Comparison of ENCODE assay signal across 28 mouse cellular contexts in genomic region chr6:120091956-120092355, GRCm38 (mm10). TPM values are rescaled to one million over a fixed set of nuclear protein-coding genes. Genes with fewer than 3 reads are reported as not detected.
A peak's percentile ranks its signal among the peaks of the same experiment; 100 is the strongest.
DNase-seq lines count a peak whose midpoint lies in the region; ATAC-seq and TF ChIP-seq lines count a peak whose summit lies in the region.
"Had no signal": no experiment of that assay in that cellular context is flagged by ENCODE, and none has a peak within 500 bp of the region (broad histone marks: within the 10 kb centered on the region; RNA-seq: fewer than 3 reads in every experiment).

No protein-coding gene starts in this region.

- no peaks in the 10 kb centered on the region for H3K9me3 ChIP-seq in CH12.LX (replicated peaks; ENCODE audit: low read length)
- H3K9me3 ChIP-seq: embryonic facial prominence, embryonic 10.5 days; embryonic facial prominence, embryonic 12.5 days; forebrain, embryonic 13.5 days; forebrain, embryonic 15.5 days; G1E had no signal

- DNase-seq in gastrocnemius, adult 2 months: no peak
- DNase-seq in gastrocnemius, adult 18-20 months (ENCODE audit: low spot score): no peak
- no peak for DNase-seq in CH12.LX (ENCODE audit: extremely low read depth)
- peak; percentile 69 for DNase-seq in R1 (ENCODE audit: low read depth, low spot score)
- no peak for DNase-seq in left cerebral cortex, postnatal 36 days (ENCODE audit: low spot score in 2 of 2)
- no peak for DNase-seq in layer of hippocampus, postnatal 14 days (ENCODE audit: low spot score in 2 of 2)
- DNase-seq: adrenal gland, adult 2 months; adrenal gland, postnatal 10 days; adrenal gland, postnatal 25 days; B cell, adult 2 months; cerebellum, adult 11-12 months; cerebellum, adult 2 months; cerebellum, adult 9-10 months; cerebellum, postnatal 10 days; cerebellum, postnatal 25 days; forebrain, postnatal 0 days had no signal

- H3K4me1 ChIP-seq in CH12.LX (ENCODE audit: control insufficient read depth in 1 of 2, insufficient read depth in 2 of 2): peaks cover 30 to 73% of the 10 kb centered on the region in 2 experiments
- H3K4me1 ChIP-seq in brown adipose tissue, adult 24 weeks (ENCODE audit: control insufficient read depth, insufficient read depth, insufficient read length, low read length): no peaks in the 10 kb centered on the region
- H3K4me1 ChIP-seq: forebrain, embryonic 13.5 days; forebrain, embryonic 15.5 days had no signal

- in situ Hi-C loops in CH12.LX (cut with MboI; ENCODE audit: low pct_ligation_motif_present, low pct_unique_long_range_greater_than_20kb, low sequenced_read_pairs): no loop called here

- TF ChIP-seq RAD21 in CH12.LX (IDR thresholded peaks at IDR 0.05; ENCODE audit: low read depth, low read length): no peak

- dilution Hi-C loops in CH12.LX (cut with MboI; ENCODE audit: extremely low pct_ligation_motif_present, extremely low pct_unique_long_range_greater_than_20kb, low sequenced_read_pairs): no loop called here

- H3K79me2 ChIP-seq in CH12.LX (replicated peaks; ENCODE audit: control insufficient read depth, extremely low read depth, insufficient read depth, poor library complexity, severe bottlenecking): no peaks in the 10 kb centered on the region; the same call in 1 of the 2 replicates

- intact Hi-C loops in gastrocnemius, adult 2 months (cut with DNase I): no loop called here
- intact Hi-C loops in left cerebral cortex, postnatal 36 days (cut with DNase I): no loop called here

- TF ChIP-seq CTCF in gastrocnemius, adult 2 months (IDR thresholded peaks at IDR 0.05): no peak
- no peak for TF ChIP-seq CTCF in CH12.LX (conservative IDR thresholded peaks at IDR 0.05 in 1 of 2, IDR thresholded peaks at IDR 0.05 in 1 of 2; ENCODE audit: low read depth in 2 of 2, low read length in 2 of 2)

- H3K36me3 ChIP-seq in CH12.LX (replicated peaks in 1 of 2; ENCODE audit: control insufficient read depth in 1 of 2, insufficient read depth in 1 of 2, low read length in 1 of 2): no peaks in the 10 kb centered on the region
- H3K36me3 ChIP-seq: embryonic facial prominence, embryonic 10.5 days; embryonic facial prominence, embryonic 12.5 days; forebrain, embryonic 15.5 days; G1E had no signal

- peak overlapping the region; percentile 41 for H3K9ac ChIP-seq in CH12.LX (ENCODE audit: insufficient read depth, low read depth)
- H3K9ac ChIP-seq: embryonic facial prominence, embryonic 12.5 days; forebrain, embryonic 13.5 days; forebrain, embryonic 15.5 days; forebrain, postnatal 0 days had no signal

- H3K4me2 ChIP-seq in CH12.LX (ENCODE audit: insufficient read depth, low read depth, poor library complexity, severe bottlenecking): no peak overlapping the region
- H3K4me2 ChIP-seq: embryonic facial prominence, embryonic 12.5 days; forebrain, embryonic 13.5 days; forebrain, embryonic 15.5 days had no signal

- peak overlapping the region; percentile 21; the same call in 1 of the 2 replicates for H3K27ac ChIP-seq in gastrocnemius, adult 2 months
- H3K27ac ChIP-seq in CH12.LX (ENCODE audit: insufficient read depth, low read depth): peak overlapping the region; percentile 92
- H3K27ac ChIP-seq in brown adipose tissue, adult 24 weeks (replicated peaks; ENCODE audit: low read depth, low read length): 0 out of 2 replicates have a peak overlapping the region, but pooled peaks have one; percentile 2
- H3K27ac ChIP-seq: embryonic facial prominence, embryonic 10.5 days; embryonic facial prominence, embryonic 12.5 days; forebrain, embryonic 13.5 days; forebrain, embryonic 15.5 days had no signal

- no peak for ATAC-seq in monocyte, adult 5-6 weeks (replicated peaks; ENCODE audit: insufficient number of reproducible peaks, low FRiP score, low TSS enrichment, poor library complexity, severe bottlenecking)
- ATAC-seq: CD4-positive, CD25-positive, alpha-beta regulatory T cell, adult 4 months; forebrain, embryonic 13.5 days; forebrain, embryonic 15.5 days; forebrain, postnatal 0 days; Patski had no signal

- TF ChIP-seq EP300 in CH12.LX (IDR thresholded peaks at IDR 0.05; ENCODE audit: low read length): no peak

- no peak for TF ChIP-seq POLR2A in CH12.LX (IDR thresholded peaks at IDR 0.05; ENCODE audit: low read depth, low read length)

- no peak overlapping the region for H3K4me3 ChIP-seq in gastrocnemius, adult 2 months
- no peak overlapping the region for H3K4me3 ChIP-seq in CH12.LX (replicated peaks in 1 of 3; ENCODE audit: low read depth in 2 of 3, low read length in 2 of 3, poor library complexity in 1 of 3)
- H3K4me3 ChIP-seq in brown adipose tissue, adult 24 weeks (ENCODE audit: insufficient read depth, low read depth, low read length): no peak overlapping the region
- H3K4me3 ChIP-seq: embryonic facial prominence, embryonic 10.5 days; embryonic facial prominence, embryonic 12.5 days; forebrain, embryonic 13.5 days; forebrain, embryonic 15.5 days had no signal

- no peaks in the 10 kb centered on the region for H3K27me3 ChIP-seq in CH12.LX (replicated peaks)
- H3K27me3 ChIP-seq: embryonic facial prominence, embryonic 12.5 days; forebrain, embryonic 13.5 days; forebrain, embryonic 15.5 days; Patski had no signal

TF ChIP-seq in CH12.LX, 34 proteins besides CTCF, POLR2A, EP300 and RAD21:
- TF ChIP-seq ZKSCAN1 (IDR thresholded peaks at IDR 0.05; ENCODE audit: borderline replicate concordance, low read depth, low read length): no peak
- no peak for TF ChIP-seq KAT2A (IDR thresholded peaks at IDR 0.05; ENCODE audit: insufficient replicate concordance, low read length)
- TF ChIP-seq TBP (conservative IDR thresholded peaks at IDR 0.05; ENCODE audit: low read depth, low read length): no peak

RNA-seq across cellular contexts. Expression of gene Ninj2, which starts 1.2 kb away (rescaled TPM):
- total RNA-seq in gastrocnemius, adult 2 months (2021): not detected
- not detected for total RNA-seq in gastrocnemius, adult 18-20 months (2021)
- 4.6 and 6.5 TPM in 2 replicates for total RNA-seq in CH12.LX (2012; rRNA removed)
- not detected in 2 replicates for total RNA-seq in CH12.LX (2014; rRNA removed)
- 0.97 and 1.1 TPM in 2 replicates for polyA plus RNA-seq in CH12.LX (2012; ENCODE audit: insufficient read length, low read depth)
- not detected in 2 replicates for polyA plus RNA-seq in brown adipose tissue, adult 24 weeks (2012; ENCODE audit: insufficient read depth, insufficient read length, missing spikeins)
- total RNA-seq in left cerebral cortex, postnatal 36 days (2021): 1 to 10 TPM in 1 of 2 experiments, under 1 TPM in 1; 0.66 to 1.8 TPM
- total RNA-seq in layer of hippocampus, postnatal 14 days (2021): under 1 TPM; 0.69 to 0.81 TPM
- 1.4 TPM in 1 of 3 replicates, not detected in the others for total RNA-seq in monocyte, adult 5-6 weeks (2017)
- total RNA-seq: adrenal gland, adult 2 months; adrenal gland, postnatal 10 days; adrenal gland, postnatal 25 days; adrenal gland, postnatal 4 days; forebrain, postnatal 0 days; G1E had no signal
- polyA plus RNA-seq: adrenal gland, adult 2 months; brain, embryonic 14.5 days; embryonic facial prominence, embryonic 10.5 days; embryonic facial prominence, embryonic 12.5 days; forebrain, embryonic 11.5 days; forebrain, embryonic 13.5 days; forebrain, embryonic 15.5 days; forebrain, postnatal 0 days; G1E had no signal

RNA-seq across cellular contexts. Expression of gene Wnk1, which starts 53.5 kb away (rescaled TPM):
- total RNA-seq in gastrocnemius, adult 2 months (2021): 100 to 1,000 TPM; 305 to 369 TPM
- 100 to 1,000 TPM; 301 to 376 TPM for total RNA-seq in gastrocnemius, adult 18-20 months (2021)
- total RNA-seq in CH12.LX (2012; rRNA removed) (113 and 125 TPM in 2 replicates), CH12.LX (2014; rRNA removed) (84.8 and 97.2 TPM in 2 replicates)
- 179 and 216 TPM in 2 replicates for polyA plus RNA-seq in CH12.LX (2012; ENCODE audit: insufficient read length, low read depth)
- 112 and 114 TPM in 2 replicates for polyA plus RNA-seq in brown adipose tissue, adult 24 weeks (2012; ENCODE audit: insufficient read depth, insufficient read length, missing spikeins)
- 100 to 1,000 TPM; 152 to 184 TPM for total RNA-seq in left cerebral cortex, postnatal 36 days (2021)
- total RNA-seq in layer of hippocampus, postnatal 14 days (2021): 100 to 1,000 TPM; 158 to 165 TPM
- total RNA-seq in monocyte, adult 5-6 weeks (2017): 167 to 382 TPM (median 211 TPM) in 3 replicates

Comparison
In these comparisons a context has a peak if more than half of its experiments do, and no peak if none do; other contexts are left out.
1. H3K27ac ChIP-seq: peak in every context shown above with its lines; median percentile 92 in CH12.LX; 21 in gastrocnemius, adult 2 months; 2 in brown adipose tissue, adult 24 weeks.